Mouse (Mus musculus): ENCODE measurements around the gene Itga7.
"Not testable (repeated sequence)": the region's sequence is repeated elsewhere in the genome, so short reads cannot be mapped to it uniquely, and the experiment has no call there.

Gene Itga7

GRCm38 (mm10) chr10:128980644-128981365 lies 47.2 kb downstream of the Itga7 start:
- POLR2A ChIA-PET, result interaction anchor here in 1 of 4 experiments (1.4 to 1.8 kb wide), 2 partner anchors 49 to 58 kb away, joined by 3 to 6 read pairs; partner anchors contain the start of gene Rdh5

GRCm38 (mm10) chr10:128989131-128989530 lies 55.5 kb downstream of the Itga7 start, which contains the start of gene Olfr9:
Gene Olfr9, plus strand, starts transcription at chr10:128989431.
- POLR2A ChIA-PET, CTCF ChIA-PET: not testable (repeated sequence)

More at GRCm38 (mm10) chr10:128980644-128981365, 47.2 kb downstream of the Itga7 start:
- CTCF ChIA-PET, result interaction anchor here in 1 of 4 experiments (0.8 to 1.0 kb wide), 2 partner anchors 35 to 68 kb away, joined by 3 to 5 read pairs; no protein-coding TSS in a partner anchor

- CTCF ChIA-PET, result interaction anchor here in 1 of 4 experiments (0.6 kb wide), 1 partner anchor 41 kb away, joined by 10 read pairs; no protein-coding TSS in a partner anchor
- POLR2A ChIA-PET, result not testable (repeated sequence)
These were observed 56.7 kb downstream of the Itga7 start for GRCm38 (mm10) chr10:128990129-128990850.

- ChIA-PET CTCF (interaction anchor here in 1 of 4 experiments (0.6 kb wide), 1 partner anchor 41 kb away, joined by 10 read pairs; no protein-coding TSS in a partner anchor), POLR2A (no interaction called here)
These were observed 57.4 kb downstream of the Itga7 start for GRCm38 (mm10) chr10:128990994-128991393.

GRCm38 (mm10) chr10:128995796-128996195 lies 62.2 kb downstream of the Itga7 start:
- CTCF ChIA-PET, result no interaction called here

DNA sequence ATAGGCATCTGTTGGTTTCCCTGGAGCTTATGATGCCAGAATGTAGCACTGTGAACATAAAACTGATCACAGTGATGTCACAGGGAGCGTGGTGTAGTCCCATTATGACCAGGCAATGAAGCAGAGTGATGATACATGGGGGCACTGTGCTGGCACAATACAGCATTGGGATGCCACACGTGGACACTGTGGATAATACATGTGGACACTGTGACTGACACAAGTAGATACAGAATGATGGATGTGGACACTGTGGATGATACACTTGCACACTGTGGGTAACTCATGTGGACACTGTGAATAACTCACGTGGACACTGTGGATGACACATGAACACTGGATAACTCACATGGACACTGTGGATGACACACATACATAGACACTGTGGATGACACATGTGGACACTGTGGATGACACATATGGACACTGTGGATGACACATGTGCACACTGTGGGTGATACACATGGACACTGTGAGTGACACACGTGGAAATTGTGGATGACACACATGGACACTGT lies 63.0 kb downstream of the Itga7 start:
- ChIA-PET CTCF (no interaction called here), POLR2A (no interaction called here)

More at GRCm38 (mm10) chr10:128995796-128996195, 62.2 kb downstream of the Itga7 start:
- POLR2A ChIA-PET, result no interaction called here

DNA sequence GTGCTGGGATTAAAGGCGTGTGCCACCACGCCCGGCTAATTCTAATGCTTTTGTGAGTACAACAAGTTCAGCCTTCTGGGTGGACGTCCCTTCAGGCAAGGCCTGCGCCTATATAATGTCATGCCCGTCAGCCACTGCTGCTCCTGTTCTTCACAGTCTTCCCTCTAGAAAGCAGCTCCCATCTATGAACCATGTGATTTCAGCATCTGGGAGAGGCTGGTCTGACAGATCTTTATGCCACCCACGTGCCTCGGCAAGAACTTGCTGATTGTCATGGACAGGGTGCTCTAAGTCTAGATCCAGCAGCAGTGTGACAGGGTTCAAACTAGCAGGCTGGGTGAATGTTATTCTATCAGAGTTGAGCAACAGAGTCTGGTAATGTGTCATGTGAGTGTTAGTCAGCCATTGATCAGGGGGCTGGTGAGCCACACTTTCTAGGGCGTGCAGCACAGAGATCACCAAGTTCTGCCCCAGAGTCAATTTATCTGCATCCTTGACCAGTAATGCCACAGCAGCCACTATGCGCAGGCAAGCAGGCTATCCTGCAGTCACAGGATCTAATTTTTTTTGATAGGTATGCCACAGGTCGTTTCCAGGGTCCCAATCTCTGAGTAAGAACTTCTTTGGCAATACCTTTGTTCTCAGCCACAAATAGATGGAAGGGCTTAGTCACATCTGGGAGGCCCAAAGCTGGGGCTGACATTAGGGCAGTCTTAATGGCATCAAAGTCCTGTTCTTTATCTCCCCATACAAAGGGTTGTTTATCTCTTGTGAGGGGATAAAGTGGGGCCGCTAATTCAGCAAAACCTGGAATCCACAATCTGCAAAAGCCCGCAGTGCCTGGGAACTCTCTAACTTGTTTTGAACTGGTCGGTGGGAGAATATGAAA lies 70.7 kb downstream of the Itga7 start:
- POLR2A ChIA-PET, result no interaction called here
- CTCF ChIA-PET, result no interaction called here

Data from embryonic stem cell, embryonic (primary cell).